Mouse (Mus musculus) embryo, embryonic 9.5 days (tissue): ENCODE measurements around the gene Baiap2.

Experiments
- DNase-seq: peaks from one replicate; pipeline ENCODE4 v3.0.0-alpha.2; 2017; ENCODE audit errors: extremely low spot score

Baiap2 gene

GRCm38 (mm10) chr11:120041191-120042123, 98.9 kb downstream of the Baiap2 start:
- DNase-seq, result no peak

GRCm38 (mm10) chr11:120042141-120042838, 99.7 kb downstream of the Baiap2 start:
- no peak for DNase-seq

GRCm38 (mm10) chr11:120045341-120045740, 102.8 kb downstream of the Baiap2 start:
- DNase-seq, result no peak

- DNase-seq, result no peak
Observed at GRCm38 (mm10) chr11:120045839-120046552, 103.4 kb downstream of the Baiap2 start.

- DNase-seq, result no peak
Observed at GRCm38 (mm10) chr11:120046553-120047191, 104.1 kb downstream of the Baiap2 start, which contains the start of gene Aatk. Gene Aatk, minus strand, starts transcription at chr11:120047167.

- DNase-seq, result no peak
Observed at GRCm38 (mm10) chr11:120047531-120048251, 105.1 kb downstream of the Baiap2 start.

GRCm38 (mm10) chr11:120048252-120048556, 105.6 kb downstream of the Baiap2 start:
- no peak for DNase-seq

GRCm38 (mm10) chr11:120049067-120049466, 106.5 kb downstream of the Baiap2 start:
- DNase-seq, result no peak

- no peak for DNase-seq
Observed at GRCm38 (mm10) chr11:120051124-120051811, 108.7 kb downstream of the Baiap2 start.

GRCm38 (mm10) chr11:120052274-120052673, 109.7 kb downstream of the Baiap2 start:
- no peak for DNase-seq

GRCm38 (mm10) chr11:120053846-120054245, 111.3 kb downstream of the Baiap2 start:
- no peak for DNase-seq

- DNase-seq, result no peak
Observed at GRCm38 (mm10) chr11:120055953-120056732, 113.6 kb downstream of the Baiap2 start.
